In the genomic region with DNA sequence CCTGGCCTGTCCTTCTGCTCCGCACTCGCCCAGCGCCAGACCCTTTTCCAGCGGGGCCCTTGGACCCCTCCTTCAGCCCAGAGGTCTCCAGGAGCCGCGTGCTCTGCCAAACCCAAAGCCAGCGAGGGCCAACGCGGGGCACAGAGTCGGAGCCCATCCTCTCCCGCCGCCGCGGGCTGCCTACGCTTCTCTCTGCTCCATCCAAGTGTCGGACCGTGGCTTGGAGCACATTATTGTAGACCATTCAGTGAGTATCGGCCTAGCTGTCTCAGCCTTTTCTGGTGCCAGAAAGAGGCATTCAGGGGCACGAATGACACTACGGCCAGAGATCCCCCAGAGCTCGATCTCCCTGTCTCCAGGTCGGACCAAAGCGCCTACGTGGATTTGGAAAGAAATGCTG, we compare ENCODE assay signal across 8 mouse cellular contexts. TPM values are rescaled to one million over a fixed set of nuclear protein-coding genes. Genes with fewer than 3 reads are reported as not detected.
DNase-seq lines count a peak whose midpoint lies in the region; ATAC-seq and TF ChIP-seq lines count a peak whose summit lies in the region.

No protein-coding gene starts in this region.

- peaks cover 3% of the 10 kb centered on the region; the same call in 1 of the 2 replicates for H3K27me3 ChIP-seq in liver, adult 2 months (ENCODE audit: control insufficient read depth, insufficient read depth, low read length)
- peaks cover 18% of the 10 kb centered on the region for H3K27me3 ChIP-seq in forebrain, embryonic 11.5 days (ENCODE audit: control insufficient read depth, insufficient read depth, low read length)
- H3K27me3 ChIP-seq in intestine, embryonic 15.5 days (replicated peaks) = peaks cover 43% of the 10 kb centered on the region
- H3K27me3 ChIP-seq in neural tube, embryonic 14.5 days (ENCODE audit: control insufficient read depth, insufficient read depth, low read length) = peaks cover 2% of the 10 kb centered on the region; the same call in 1 of the 2 replicates

- ATAC-seq in forebrain, embryonic 11.5 days (replicated peaks; ENCODE audit: low FRiP score) = no peak
- no peak; the same call in 1 of the 2 replicates for ATAC-seq in intestine, embryonic 15.5 days
- ATAC-seq in neural tube, embryonic 14.5 days (ENCODE audit: low read depth) = no peak; the same call in 1 of the 2 replicates

- H3K4me3 ChIP-seq in liver, adult 2 months (ENCODE audit: insufficient read depth, low read depth, low read length) = peak overlapping the region; percentile 55; the same call in 1 of the 2 replicates
- peak overlapping the region; percentile 51 for H3K4me3 ChIP-seq in forebrain, embryonic 11.5 days (ENCODE audit: low read depth, low read length)
- H3K4me3 ChIP-seq in intestine, embryonic 15.5 days (replicated peaks) = peak overlapping the region; percentile 53
- peak overlapping the region; percentile 71 for H3K4me3 ChIP-seq in neural tube, embryonic 14.5 days (ENCODE audit: low read depth, low read length)

- no peak for TF ChIP-seq POLR2A in liver, adult 2 months (IDR thresholded peaks at IDR 0.05; ENCODE audit: extremely low read depth, insufficient read depth, low read length)

- H3K9me3 ChIP-seq in forebrain, embryonic 11.5 days (ENCODE audit: control insufficient read depth, low read length) = no peaks in the 10 kb centered on the region
- no peaks in the 10 kb centered on the region for H3K9me3 ChIP-seq in intestine, embryonic 15.5 days
- H3K9me3 ChIP-seq in neural tube, embryonic 14.5 days (ENCODE audit: control insufficient read depth, low read length) = no peaks in the 10 kb centered on the region

- peak overlapping the region; percentile 51; the same call in 1 of the 2 replicates for H3K9ac ChIP-seq in liver, adult 2 months (ENCODE audit: low read depth, low read length)
- H3K9ac ChIP-seq in forebrain, embryonic 11.5 days (ENCODE audit: low read length) = peak overlapping the region; percentile 69
- peak overlapping the region; percentile 52 for H3K9ac ChIP-seq in intestine, embryonic 15.5 days
- H3K9ac ChIP-seq in neural tube, embryonic 14.5 days (replicated peaks; ENCODE audit: low read depth, low read length) = peak overlapping the region; percentile 93

- H3K27ac ChIP-seq in liver, adult 2 months (replicated peaks; ENCODE audit: insufficient read depth, low read depth, low read length) = no peak overlapping the region
- 0 out of 2 replicates have a peak overlapping the region, but pooled peaks have one; percentile 18 for H3K27ac ChIP-seq in forebrain, embryonic 11.5 days (ENCODE audit: low read depth, low read length)
- H3K27ac ChIP-seq in intestine, embryonic 15.5 days = peak overlapping the region; percentile 58
- peak overlapping the region; percentile 81 for H3K27ac ChIP-seq in neural tube, embryonic 14.5 days (ENCODE audit: low read depth, low read length)

- peak overlapping the region; percentile 92 for H3K4me2 ChIP-seq in forebrain, embryonic 11.5 days (ENCODE audit: low read depth, low read length, severe bottlenecking)
- peak overlapping the region; percentile 94 for H3K4me2 ChIP-seq in intestine, embryonic 15.5 days (replicated peaks)
- peak overlapping the region; percentile 79 for H3K4me2 ChIP-seq in neural tube, embryonic 14.5 days (ENCODE audit: low read depth, low read length)

- no peak for DNase-seq in liver, adult 2 months (ENCODE audit: extremely low read depth, low read depth, low spot score)
- no peak for DNase-seq in liver
- DNase-seq in forebrain, embryonic 11.5 days (ENCODE audit: low spot score) = no peak
- DNase-seq in cerebellum, adult 8-10 months = no peak
- no peak for DNase-seq in ovary, adult 18-20 months (ENCODE audit: low spot score)
- no peak for DNase-seq in cerebellum, postnatal 14 days

- H3K36me3 ChIP-seq in liver, adult 2 months (ENCODE audit: control insufficient read depth, insufficient read depth, low read length) = no peaks in the 10 kb centered on the region
- H3K36me3 ChIP-seq in forebrain, embryonic 11.5 days (ENCODE audit: control insufficient read depth, insufficient read depth, low read length) = no peaks in the 10 kb centered on the region
- H3K36me3 ChIP-seq in intestine, embryonic 15.5 days = no peaks in the 10 kb centered on the region
- H3K36me3 ChIP-seq in neural tube, embryonic 14.5 days (ENCODE audit: control insufficient read depth, insufficient read depth, low read length) = no peaks in the 10 kb centered on the region

- no peaks in the 10 kb centered on the region for H3K4me1 ChIP-seq in liver, adult 2 months (ENCODE audit: control insufficient read depth, insufficient read depth, low read length)
- H3K4me1 ChIP-seq in forebrain, embryonic 11.5 days (replicated peaks; ENCODE audit: control insufficient read depth, insufficient read depth, low read length) = peaks cover 10% of the 10 kb centered on the region
- H3K4me1 ChIP-seq in intestine, embryonic 15.5 days (replicated peaks) = peaks cover 20% of the 10 kb centered on the region; the same call in 1 of the 2 replicates
- H3K4me1 ChIP-seq in neural tube, embryonic 14.5 days (ENCODE audit: control insufficient read depth, insufficient read depth, low read length) = peaks cover 20% of the 10 kb centered on the region

- WGBS in liver, adult 2 months = 3% methylated on average over 24 of the region's 24 CpGs
- WGBS in forebrain, embryonic 11.5 days = 1% methylated on average over 24 of the region's 24 CpGs
- 2% methylated on average over 24 of the region's 24 CpGs for WGBS in intestine, embryonic 15.5 days
- WGBS in neural tube, embryonic 14.5 days = under 1% methylated on average over 24 of the region's 24 CpGs

- no peak for TF ChIP-seq CTCF in liver, adult 2 months (IDR thresholded peaks at IDR 0.05; ENCODE audit: low read depth, low read length)

- H3K79me2 ChIP-seq in liver, adult 2 months (ENCODE audit: control insufficient read depth, insufficient read depth, low read length) = no peaks in the 10 kb centered on the region

RNA-seq across cellular contexts. Expression of a gene that starts 0.6 kb away (rescaled TPM):
- 0.74 and 2.3 TPM in 2 replicates for total RNA-seq in liver, adult 2 months (2014; rRNA removed)
- polyA plus RNA-seq in liver, adult 2 months (2012; rRNA removed) = 0.75 and 0.78 TPM in 2 replicates
- 7.9 and 8.9 TPM in 2 replicates for polyA plus RNA-seq in forebrain, embryonic 11.5 days (2014; fragmentation: Nextera tagmentation; extraction: Ambion mirVana)
- polyA plus RNA-seq in intestine, embryonic 15.5 days (2015; fragmentation: Nextera tagmentation; extraction: Ambion mirVana) = 5.2 and 5.4 TPM in 2 replicates
- 70.7 and 79.3 TPM in 2 replicates for polyA plus RNA-seq in neural tube, embryonic 14.5 days (2014; fragmentation: Nextera tagmentation; extraction: Ambion mirVana)
